Mouse (Mus musculus) myocyte (in vitro differentiated cells): ENCODE data around the gene C87436. TPM values are rescaled to one million over a fixed set of nuclear protein-coding genes. Genes with fewer than 3 reads are reported as not detected.

Experiments
- H3K27me3 ChIP-seq: one replicate; pipeline ENCODE4 v1.6.1; 2011; ENCODE audit not compliant: control insufficient read depth, insufficient read depth, insufficient read length
- H3K36me3 ChIP-seq: one replicate; pipeline ENCODE4 v1.6.1; 2011; ENCODE audit not compliant: control insufficient read depth, insufficient read depth
- H3K4me2 ChIP-seq: one replicate; pipeline ENCODE4 v1.6.1; 2011; ENCODE audit warnings: low read depth, control low read depth
- H3K4me3 ChIP-seq: one replicate; pipeline ENCODE4 v1.5.1; 2011; ENCODE audit warnings: mild to moderate bottlenecking, control low read depth, moderate library complexity
- H3K79me2 ChIP-seq: one replicate; pipeline ENCODE4 v1.6.1; 2011; ENCODE audit not compliant: control insufficient read depth, insufficient read depth
- H3ac ChIP-seq: one replicate; pipeline ENCODE4 v1.6.1; 2011; ENCODE audit not compliant: control insufficient read depth, insufficient read length
- CEBPB ChIP-seq: IDR thresholded peaks from 2 replicates; pipeline ENCODE4 v1.6.1; 2011; ENCODE audit warnings: mild to moderate bottlenecking, moderate library complexity; ENCODE audit not compliant: poor library complexity, insufficient read depth, severe bottlenecking
- E2F4 ChIP-seq: IDR thresholded peaks from one replicate; pipeline ENCODE4 v1.6.1; 2011; ENCODE audit warnings: mild to moderate bottlenecking, control low read depth, moderate library complexity; ENCODE audit not compliant: insufficient read depth
- MAX ChIP-seq: IDR thresholded peaks from one replicate; pipeline ENCODE4 v1.6.1; 2011; ENCODE audit warnings: low read depth, mild to moderate bottlenecking, control low read depth
- MYOD1 ChIP-seq, 3 experiments: IDR thresholded peaks; one replicate each; pipeline ENCODE4 v1.6.1; 2011; ENCODE audit warnings: control low read depth in 2 of 3, low read depth in 2 of 3, mild to moderate bottlenecking in 2 of 3, moderate library complexity in 1 of 3; ENCODE audit not compliant: insufficient read length in 2 of 3, control insufficient read depth in 1 of 3
- MYOG ChIP-seq, 3 experiments: IDR thresholded peaks; one replicate each; pipeline ENCODE4 v1.6.1; 2011; ENCODE audit warnings: control low read depth in 2 of 3, low read depth in 2 of 3, mild to moderate bottlenecking in 2 of 3; ENCODE audit not compliant: insufficient read length in 2 of 3, control insufficient read depth in 1 of 3, insufficient read depth in 1 of 3
- POLR2A ChIP-seq: IDR thresholded peaks from one replicate; pipeline ENCODE4 v1.6.1; 2011; ENCODE audit warnings: low read depth, mild to moderate bottlenecking, control low read depth, moderate library complexity; ENCODE audit not compliant: insufficient read length
- POLR2AphosphoS2 ChIP-seq: IDR thresholded peaks from one replicate; pipeline ENCODE4 v1.6.1; 2011; ENCODE audit warnings: low read depth, control low read depth; ENCODE audit not compliant: insufficient read length
- REST ChIP-seq: IDR thresholded peaks from one replicate; pipeline ENCODE4 v1.6.1; 2011; ENCODE audit warnings: mild to moderate bottlenecking, control low read depth, moderate library complexity; ENCODE audit not compliant: insufficient read depth, insufficient read length
- SRF ChIP-seq: IDR thresholded peaks from one replicate; pipeline ENCODE4 v1.6.1; 2011; ENCODE audit warnings: low read depth; ENCODE audit not compliant: control insufficient read depth, insufficient read length
- TCF12 ChIP-seq: IDR thresholded peaks from one replicate; pipeline ENCODE4 v1.6.1; 2011; ENCODE audit warnings: mild to moderate bottlenecking, control low read depth; ENCODE audit not compliant: poor library complexity, insufficient read depth, severe bottlenecking
- TCF3 ChIP-seq: IDR thresholded peaks from one replicate; pipeline ENCODE4 v1.6.1; 2011; ENCODE audit warnings: low read depth, control low read depth; ENCODE audit not compliant: insufficient read length
- USF1 ChIP-seq: IDR thresholded peaks from one replicate; pipeline ENCODE4 v1.6.1; 2011; ENCODE audit warnings: low read depth, mild to moderate bottlenecking, control low read depth, moderate library complexity
- polyA plus RNA-seq: library from polyadenylated mRNA; unstranded; fragments of >200 nt; fragmentation: generic; extraction: Trizol; gene quantifications from one replicate; pipeline ENCODE4 v1.2.1, GENCODE M21; 2012; ENCODE audit warnings: missing spikeins

Gene C87436
- polyA plus RNA-seq, 1 experiment: 6.9 TPM

- peaks cover 10% of the 10 kb centered on the region for H3K36me3 ChIP-seq
- H3K4me3 ChIP-seq: peak overlapping the region; percentile 68
- no peaks in the 10 kb centered on the region for H3K27me3 ChIP-seq
- peaks cover 14% of the 10 kb centered on the region for H3K79me2 ChIP-seq
- no peak for TF ChIP-seq MYOG (IDR thresholded peaks at IDR 0.05; ENCODE audit: control insufficient read depth in 1 of 3, insufficient read depth in 1 of 3, insufficient read length in 2 of 3, low read depth in 2 of 3)
- no peak for TF ChIP-seq MYOD1 (IDR thresholded peaks at IDR 0.05; ENCODE audit: control insufficient read depth in 1 of 3, insufficient read length in 2 of 3, low read depth in 2 of 3)
- TF ChIP-seq TCF12: no peak
- TF ChIP-seq MAX: no peak
- TF ChIP-seq REST: no peak
- no peak for TF ChIP-seq TCF3
- TF ChIP-seq POLR2A: no peak
- no peak for TF ChIP-seq CEBPB
- TF ChIP-seq POLR2AphosphoS2: no peak
- TF ChIP-seq E2F4: no peak
- H3ac ChIP-seq: no peak overlapping the region
- peak overlapping the region; percentile 9 for H3K4me2 ChIP-seq
These were observed 43.2 kb upstream of the C87436 start for GRCm38 (mm10) chr6:86395021-86395420.

- TF ChIP-seq MYOD1 (IDR thresholded peaks at IDR 0.05; ENCODE audit: control insufficient read depth in 1 of 3, insufficient read length in 2 of 3, low read depth in 2 of 3) (no peak), MYOG (IDR thresholded peaks at IDR 0.05; ENCODE audit: control insufficient read depth in 1 of 3, insufficient read depth in 1 of 3, insufficient read length in 2 of 3, low read depth in 2 of 3) (no peak), TCF3 (no peak), TCF12 (no peak), E2F4 (no peak), CEBPB (no peak), POLR2AphosphoS2 (no peak), REST (no peak), USF1 (no peak), POLR2A (no peak), MAX (no peak), SRF (no peak)
- peak overlapping the region; percentile 37 for H3ac ChIP-seq
- H3K36me3 ChIP-seq: peaks cover under 1% of the 10 kb centered on the region
- peaks cover 14% of the 10 kb centered on the region for H3K79me2 ChIP-seq
- H3K4me2 ChIP-seq: peak overlapping the region; percentile 95
- H3K4me3 ChIP-seq: peak overlapping the region; percentile 68
- no peaks in the 10 kb centered on the region for H3K27me3 ChIP-seq
These were observed 42.2 kb upstream of the C87436 start for GRCm38 (mm10) chr6:86395969-86396368.

- Histone ChIP-seq H3K27me3 (no peaks in the 10 kb centered on the region), H3K4me2 (peak within 1 kb of the TSS; percentile 95), H3ac (peak within 1 kb of the TSS; percentile 37), H3K4me3 (peak within 1 kb of the TSS; percentile 68), H3K79me2 (peaks cover 14% of the 10 kb centered on the region), H3K36me3 (no peaks in the 10 kb centered on the region)
- TF ChIP-seq E2F4 (no peak), TCF3 (no peak), POLR2A (peak; percentile 100), TCF12 (no peak), MYOD1 (IDR thresholded peaks at IDR 0.05; ENCODE audit: control insufficient read depth in 1 of 3, insufficient read length in 2 of 3, low read depth in 2 of 3) (peak in 2 of 3 experiments; percentile 41 to 73), SRF (no peak), REST (no peak), MYOG (IDR thresholded peaks at IDR 0.05; ENCODE audit: control insufficient read depth in 1 of 3, insufficient read depth in 1 of 3, insufficient read length in 2 of 3, low read depth in 2 of 3) (peak in 2 of 3 experiments; percentile 58 to 72), POLR2AphosphoS2 (peak; percentile 100), USF1 (no peak), MAX (no peak), CEBPB (no peak)
These were observed 41.5 kb upstream of the C87436 start, which contains the start of gene Pcyox1 for GRCm38 (mm10) chr6:86396581-86397256. Gene Pcyox1, minus strand, starts transcription at chr6:86397154.

GRCm38 (mm10) chr6:86397257-86397980 is 40.8 kb upstream of the C87436 start:
- Histone ChIP-seq H3K4me3 (peak overlapping the region; percentile 68), H3ac (peak overlapping the region; percentile 37), H3K36me3 (no peaks in the 10 kb centered on the region), H3K27me3 (no peaks in the 10 kb centered on the region), H3K79me2 (peaks cover 14% of the 10 kb centered on the region), H3K4me2 (peak overlapping the region; percentile 85)
- TF ChIP-seq POLR2AphosphoS2: no peak
- TF ChIP-seq REST: no peak
